Mouse (Mus musculus) mouse trophoblast stem cell (cell line): ENCODE data around the gene Sirt2.

Source experiments
- in situ Hi-C, 2 experiments: fragments of 300-500 bp; cut with MseI, MboI; formaldehyde crosslinking; loops; 2 replicates in 1 of 2; 3 replicates in 1 of 2; pipeline ENCODE4 v1.15.1; 2025

Gene Sirt2

DNA sequence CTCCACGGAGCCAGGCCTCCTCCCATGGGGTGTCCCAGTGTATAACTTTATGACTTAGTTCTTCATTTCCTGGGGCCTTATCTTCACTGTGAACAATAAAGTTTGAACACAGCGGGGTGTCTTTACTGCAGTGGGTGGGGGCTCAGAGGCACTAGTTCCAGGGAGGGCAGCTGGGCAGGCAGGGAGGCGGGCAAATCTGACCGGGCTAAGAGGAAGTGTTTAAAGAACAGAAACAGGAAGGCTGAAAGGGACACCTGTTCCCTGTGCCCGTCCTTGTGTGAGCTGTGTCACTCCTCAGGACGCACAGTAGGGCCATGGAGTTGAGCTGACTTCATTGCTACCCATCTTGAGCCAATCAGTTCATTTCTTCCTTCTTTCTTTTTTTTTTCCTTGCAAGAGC is 65.6 kb downstream of the Sirt2 start:
- in situ Hi-C loops, result no loop called here

GRCm38 (mm10) chr7:28833723-28834347 is 67.3 kb downstream of the Sirt2 start, which contains the start of gene Lgals4:
Gene Lgals4 (plus strand): TSS chr7:28833854.
- in situ Hi-C loops, result no loop called here

- in situ Hi-C loops, result no loop called here
Observed at GRCm38 (mm10) chr7:28836936-28837335, 70.4 kb downstream of the Sirt2 start.
